Mouse (Mus musculus) erythroblast, embryonic 14.5 days (primary cell): ENCODE measurements around the gene Rsrc1.

ENCODE experiments used
- GATA1 ChIP-seq: IDR thresholded peaks from 2 replicates; pipeline ENCODE4 v1.6.1; 2012; ENCODE audit warnings: low read length, inconsistent platforms, mixed read lengths
- TAL1 ChIP-seq: IDR thresholded peaks from 3 replicates; pipeline ENCODE4 v1.6.1; 2012; ENCODE audit warnings: low read length, inconsistent platforms, mixed read lengths

DNA sequence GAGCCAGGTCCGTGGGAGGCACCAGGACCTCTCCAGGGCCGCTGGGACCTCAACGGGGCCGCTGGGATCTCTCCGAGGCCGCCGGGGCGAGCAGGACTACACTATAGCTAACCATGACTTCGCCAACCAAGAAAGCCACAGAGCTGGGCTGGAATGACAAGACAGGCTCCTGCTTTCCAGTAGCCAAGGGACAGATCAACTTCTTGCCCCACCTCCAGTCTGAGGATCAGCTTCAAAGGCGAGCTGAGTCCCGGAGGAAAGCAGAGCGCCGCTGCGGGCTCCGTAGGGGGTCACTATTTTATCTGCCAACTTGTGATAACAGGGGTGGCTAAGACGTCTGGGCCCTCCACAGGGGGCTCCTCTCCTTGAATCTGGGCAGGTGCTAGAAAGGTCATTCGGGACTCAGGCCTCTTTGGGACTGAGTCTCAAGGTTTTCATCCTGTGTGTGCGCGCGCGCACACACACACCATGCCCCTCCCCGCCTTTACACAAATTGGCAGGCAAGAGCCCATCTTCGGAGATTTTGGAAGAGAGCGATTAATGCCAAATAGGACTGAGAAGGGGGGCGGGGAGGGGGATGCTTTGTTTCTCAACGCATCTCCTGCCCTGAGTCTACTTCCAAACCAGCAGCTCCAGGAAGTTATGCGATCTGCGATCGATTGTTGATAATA lies 10.4 kb upstream of the Rsrc1 start:
- TF ChIP-seq GATA1 (no peak), TAL1 (no peak)
